28 mouse cellular contexts compared by ENCODE assay signal in genomic region chrX:104573946-104574345, GRCm38 (mm10).
A peak's percentile ranks its signal among the peaks of the same experiment; 100 is the strongest.
DNase-seq lines count a peak whose midpoint lies in the region; ATAC-seq and TF ChIP-seq lines count a peak whose summit lies in the region.
"Had no signal": no experiment of that assay in that cellular context is flagged by ENCODE, and none has a peak within 500 bp of the region (broad histone marks: within the 10 kb centered on the region; RNA-seq: fewer than 3 reads in every experiment).

No protein-coding gene starts in this region.

- ATAC-seq in forebrain, embryonic 15.5 days (replicated peaks): peak; percentile 38; the same call in 1 of the 2 replicates
- peak; percentile 65; the same call in 1 of the 2 replicates for ATAC-seq in midbrain, embryonic 13.5 days
- peak; percentile 47; the same call in 1 of the 2 replicates for ATAC-seq in megakaryocyte-erythroid progenitor cell, adult 5-6 weeks (replicated peaks; ENCODE audit: low FRiP score, low TSS enrichment, poor library complexity, severe bottlenecking)
- no peak for ATAC-seq in midbrain, postnatal 0 days (ENCODE audit: low FRiP score)
- ATAC-seq: CD4-positive, CD25-positive, alpha-beta regulatory T cell, adult 4 months; hindbrain, embryonic 16.5 days had no signal

- no peak overlapping the region for H3K4me3 ChIP-seq in forebrain, embryonic 15.5 days
- no peak overlapping the region for H3K4me3 ChIP-seq in forebrain, embryonic 10.5 days
- no peak overlapping the region for H3K4me3 ChIP-seq in midbrain, embryonic 13.5 days (replicated peaks)
- H3K4me3 ChIP-seq in midbrain, embryonic 10.5 days: no peak overlapping the region
- no peak overlapping the region for H3K4me3 ChIP-seq in midbrain, postnatal 0 days (ENCODE audit: low read depth, low read length)
- H3K4me3 ChIP-seq: embryonic facial prominence, embryonic 10.5 days; embryonic facial prominence, embryonic 13.5 days; erythroblast, embryonic 14.5 days; heart, embryonic 12.5 days; heart, embryonic 15.5 days; hindbrain, embryonic 10.5 days; hindbrain, embryonic 13.5 days had no signal

- DNase-seq in forebrain, embryonic 10.5 days (ENCODE audit: extremely low spot score, low spot score): no peak
- no peak for DNase-seq in midbrain, embryonic 10.5 days (ENCODE audit: low spot score)
- DNase-seq in midbrain, postnatal 0 days (ENCODE audit: low spot score): peak; percentile 0
- no peak for DNase-seq in spleen, adult 12 weeks (ENCODE audit: low spot score)
- DNase-seq in gastrocnemius, postnatal 36 days: no peak
- DNase-seq: adrenal gland, adult 2 months; adrenal gland, postnatal 14 days; cerebellum, adult 11-12 months; cerebellum, adult 8-10 months; cerebellum, postnatal 10 days; cerebellum, postnatal 36 days; embryo, embryonic 11 days; gastrocnemius, postnatal 10 days; heart, adult 18-20 months; heart, postnatal 10 days; heart, postnatal 36 days had no signal

- no peaks in the 10 kb centered on the region for H3K4me1 ChIP-seq in forebrain, embryonic 15.5 days
- no peaks in the 10 kb centered on the region for H3K4me1 ChIP-seq in forebrain, embryonic 10.5 days
- H3K4me1 ChIP-seq in midbrain, embryonic 13.5 days (replicated peaks): no peaks in the 10 kb centered on the region
- no peaks in the 10 kb centered on the region for H3K4me1 ChIP-seq in midbrain, embryonic 10.5 days
- no peaks in the 10 kb centered on the region for H3K4me1 ChIP-seq in midbrain, postnatal 0 days (ENCODE audit: insufficient read depth, low read length)
- H3K4me1 ChIP-seq: embryonic facial prominence, embryonic 10.5 days; embryonic facial prominence, embryonic 13.5 days; heart, embryonic 12.5 days; heart, embryonic 15.5 days; hindbrain, embryonic 10.5 days; hindbrain, embryonic 13.5 days had no signal

- intact Hi-C loops in gastrocnemius, postnatal 36 days (cut with DNase I): no loop called here

- H3K9ac ChIP-seq in forebrain, embryonic 15.5 days (replicated peaks): no peak overlapping the region
- H3K9ac ChIP-seq in midbrain, embryonic 13.5 days (replicated peaks): no peak overlapping the region
- no peak overlapping the region for H3K9ac ChIP-seq in midbrain, postnatal 0 days (replicated peaks; ENCODE audit: low read length, poor library complexity, severe bottlenecking)
- H3K9ac ChIP-seq: embryonic facial prominence, embryonic 13.5 days; heart, embryonic 12.5 days; heart, embryonic 15.5 days; hindbrain, embryonic 13.5 days had no signal

- no peaks in the 10 kb centered on the region for H3K27me3 ChIP-seq in forebrain, embryonic 15.5 days
- peaks cover 84% of the 10 kb centered on the region for H3K27me3 ChIP-seq in forebrain, embryonic 10.5 days (ENCODE audit: poor library complexity, severe bottlenecking)
- peaks cover 22% of the 10 kb centered on the region; the same call in 1 of the 2 replicates for H3K27me3 ChIP-seq in midbrain, embryonic 13.5 days
- peaks cover 87% of the 10 kb centered on the region for H3K27me3 ChIP-seq in midbrain, embryonic 10.5 days (ENCODE audit: low read depth, poor library complexity, severe bottlenecking)
- H3K27me3 ChIP-seq in midbrain, postnatal 0 days (ENCODE audit: insufficient read depth, low read length): peaks cover 3% of the 10 kb centered on the region; the same call in 1 of the 2 replicates
- H3K27me3 ChIP-seq: heart, embryonic 12.5 days; heart, embryonic 15.5 days had no signal

- TF ChIP-seq CTCF in midbrain, postnatal 0 days (IDR thresholded peaks at IDR 0.05): no peak

- no peaks in the 10 kb centered on the region for H3K9me3 ChIP-seq in forebrain, embryonic 15.5 days
- H3K9me3 ChIP-seq in forebrain, embryonic 10.5 days: no peaks in the 10 kb centered on the region
- H3K9me3 ChIP-seq in midbrain, embryonic 13.5 days: no peaks in the 10 kb centered on the region
- no peaks in the 10 kb centered on the region for H3K9me3 ChIP-seq in midbrain, embryonic 10.5 days (replicated peaks)
- H3K9me3 ChIP-seq in midbrain, postnatal 0 days (ENCODE audit: low read length): no peaks in the 10 kb centered on the region
- H3K9me3 ChIP-seq: embryonic facial prominence, embryonic 10.5 days; embryonic facial prominence, embryonic 13.5 days; heart, embryonic 12.5 days; heart, embryonic 15.5 days; hindbrain, embryonic 10.5 days; hindbrain, embryonic 13.5 days had no signal

- H3K4me2 ChIP-seq in forebrain, embryonic 15.5 days (replicated peaks): no peak overlapping the region
- no peak overlapping the region for H3K4me2 ChIP-seq in midbrain, embryonic 13.5 days (replicated peaks)
- no peak overlapping the region for H3K4me2 ChIP-seq in midbrain, postnatal 0 days (ENCODE audit: low read depth, low read length, poor library complexity, severe bottlenecking)
- H3K4me2 ChIP-seq: embryonic facial prominence, embryonic 13.5 days; heart, embryonic 12.5 days; heart, embryonic 15.5 days; hindbrain, embryonic 13.5 days had no signal

- no peaks in the 10 kb centered on the region for H3K36me3 ChIP-seq in forebrain, embryonic 15.5 days
- no peaks in the 10 kb centered on the region for H3K36me3 ChIP-seq in forebrain, embryonic 10.5 days (replicated peaks)
- H3K36me3 ChIP-seq in midbrain, embryonic 13.5 days: no peaks in the 10 kb centered on the region
- no peaks in the 10 kb centered on the region for H3K36me3 ChIP-seq in midbrain, embryonic 10.5 days
- H3K36me3 ChIP-seq in midbrain, postnatal 0 days (ENCODE audit: insufficient read depth, low read length): no peaks in the 10 kb centered on the region
- H3K36me3 ChIP-seq: embryonic facial prominence, embryonic 10.5 days; embryonic facial prominence, embryonic 13.5 days; heart, embryonic 12.5 days; heart, embryonic 15.5 days; hindbrain, embryonic 10.5 days; hindbrain, embryonic 13.5 days had no signal

- H3K27ac ChIP-seq in forebrain, embryonic 15.5 days (replicated peaks): no peak overlapping the region
- H3K27ac ChIP-seq in forebrain, embryonic 10.5 days: no peak overlapping the region
- no peak overlapping the region for H3K27ac ChIP-seq in midbrain, embryonic 13.5 days
- no peak overlapping the region for H3K27ac ChIP-seq in midbrain, embryonic 10.5 days (replicated peaks)
- H3K27ac ChIP-seq in midbrain, postnatal 0 days (ENCODE audit: low read depth, low read length): no peak overlapping the region
- H3K27ac ChIP-seq: embryonic facial prominence, embryonic 10.5 days; embryonic facial prominence, embryonic 13.5 days; heart, embryonic 15.5 days; hindbrain, embryonic 10.5 days; hindbrain, embryonic 13.5 days had no signal

- 73% methylated on average over 5 of the region's 5 CpGs for WGBS in forebrain, embryonic 15.5 days
- 89% methylated on average over 5 of the region's 5 CpGs for WGBS in forebrain, embryonic 10.5 days
- WGBS in midbrain, embryonic 13.5 days: 73% methylated on average over 5 of the region's 5 CpGs
- 91% methylated on average over 5 of the region's 5 CpGs for WGBS in midbrain, embryonic 10.5 days
- WGBS in midbrain, postnatal 0 days: 66% methylated on average over 5 of the region's 5 CpGs
